Mouse (Mus musculus) retina, postnatal 7 days (tissue): ENCODE measurements around the gene Dus1l.
"Not testable (repeated sequence)": the region's sequence is repeated elsewhere in the genome, so short reads cannot be mapped to it uniquely, and the experiment has no call there.

Experiments used
- DNase-seq: peaks from one replicate; pipeline ENCODE4 v3.0.0-alpha.2; 2012; ENCODE audit warnings: low read depth, low spot score

Gene Dus1l

GRCm38 (mm10) chr11:120819556-120819955 is 23.4 kb upstream of the Dus1l start:
- DNase-seq = no peak

DNA sequence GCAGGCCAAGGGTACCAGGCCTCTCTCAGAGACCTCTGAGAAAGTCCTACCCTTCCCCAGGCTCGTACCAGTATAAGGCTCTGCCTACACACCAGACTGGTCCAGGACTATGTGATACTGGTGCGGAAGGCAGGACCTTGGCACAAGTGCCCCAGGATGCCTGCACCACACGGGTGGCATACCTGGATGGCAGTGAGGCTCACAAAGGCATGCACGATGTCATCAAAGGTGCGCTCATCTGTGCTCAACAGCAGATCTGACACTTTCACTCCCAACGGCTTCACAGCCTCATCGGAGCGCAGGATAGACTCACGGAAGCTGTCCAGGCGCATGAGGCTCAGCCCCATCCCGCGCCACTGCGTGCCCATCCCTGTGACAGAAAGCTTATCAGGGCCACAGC is 22.0 kb upstream of the Dus1l start:
- no peak for DNase-seq

DNA sequence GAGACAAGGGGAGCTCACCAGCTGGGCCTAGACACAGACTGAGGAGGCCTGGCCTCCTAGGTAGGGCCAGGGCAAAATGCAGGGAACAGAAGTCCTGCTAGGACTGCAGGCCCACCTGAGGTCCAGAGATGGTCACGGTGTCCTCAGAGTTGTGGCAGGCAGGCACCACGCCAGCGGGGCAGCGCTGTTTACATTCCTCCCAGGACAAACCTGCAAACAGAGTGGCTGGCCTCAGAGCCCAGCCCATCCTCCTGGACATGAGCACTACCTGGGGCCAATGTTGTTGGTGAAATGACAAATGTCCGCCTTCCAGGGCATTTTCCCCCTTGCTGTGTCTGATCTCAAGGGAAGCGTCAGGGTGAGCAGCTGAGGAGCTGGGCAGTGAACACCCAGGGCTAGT is 21.2 kb upstream of the Dus1l start:
- no peak for DNase-seq

- DNase-seq = no peak
These were observed 15.9 kb upstream of the Dus1l start for GRCm38 (mm10) chr11:120812068-120812467.

GRCm38 (mm10) chr11:120808010-120808409 is 11.8 kb upstream of the Dus1l start:
- no peak for DNase-seq

GRCm38 (mm10) chr11:120805375-120806298 is 9.4 kb upstream of the Dus1l start:
- no peak for DNase-seq

GRCm38 (mm10) chr11:120804769-120805168 is 8.6 kb upstream of the Dus1l start:
- no peak for DNase-seq

DNA sequence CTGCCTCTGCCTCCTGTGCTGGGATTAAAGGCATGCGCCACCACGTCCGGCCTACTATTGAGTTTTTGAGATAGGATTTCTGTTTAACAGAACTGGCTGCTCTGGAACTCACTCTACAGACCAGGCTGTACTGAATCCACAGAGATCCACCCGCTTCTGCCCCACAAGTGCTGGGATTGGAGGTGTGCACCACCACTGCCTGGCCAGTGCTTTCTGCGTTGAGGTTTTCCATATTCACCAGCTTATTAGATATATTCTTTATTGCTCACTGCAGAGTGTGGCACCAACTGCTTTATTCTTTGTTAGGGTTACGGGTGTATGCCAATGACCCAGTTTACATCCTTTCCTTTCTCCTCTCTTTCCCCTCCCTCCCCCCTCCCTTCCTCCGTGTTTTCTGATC is 8.1 kb upstream of the Dus1l start:
- no peak for DNase-seq

DNA sequence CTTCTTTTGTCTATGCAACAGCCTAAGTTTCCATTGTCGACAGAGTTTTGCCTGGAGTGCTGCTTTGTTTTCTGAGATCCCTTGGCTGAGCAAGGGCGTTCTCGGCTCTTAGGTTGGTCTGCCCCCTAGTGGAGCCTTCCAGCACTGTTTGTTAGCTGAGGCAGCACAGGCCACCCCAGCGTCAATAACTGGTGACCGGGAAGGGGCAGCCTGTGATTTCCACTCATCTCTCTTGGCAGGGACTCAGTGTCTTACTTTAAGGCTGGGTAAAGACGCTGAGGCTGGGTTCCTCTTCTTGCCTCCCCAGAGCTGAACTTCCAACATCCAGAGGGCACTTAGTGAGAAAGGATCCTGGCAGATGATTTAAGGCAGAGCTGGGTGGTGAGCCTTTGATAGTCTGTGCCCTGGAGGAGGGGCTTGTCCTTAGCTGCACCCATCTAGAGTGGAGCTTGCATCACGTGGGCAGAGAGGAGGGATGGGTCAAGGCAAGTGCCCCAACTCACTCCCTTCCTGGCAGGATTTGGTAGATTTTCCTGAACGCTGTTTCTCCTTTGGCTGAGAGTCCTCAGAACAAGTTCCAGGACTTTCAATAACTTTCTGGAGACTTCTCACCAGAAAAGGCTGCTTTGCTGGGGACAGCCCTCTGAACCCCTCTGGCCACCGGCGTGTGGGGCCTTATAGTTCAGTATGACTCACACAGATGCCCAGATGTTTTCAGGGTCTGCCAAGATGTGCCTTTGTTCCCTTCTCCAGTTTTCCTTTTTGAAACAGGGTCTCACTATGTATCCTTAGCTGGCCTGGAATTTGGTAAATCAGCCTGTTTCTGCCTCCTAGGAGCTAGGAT is 4.1 kb upstream of the Dus1l start:
- peak; percentile 80 for DNase-seq

GRCm38 (mm10) chr11:120799316-120799890 is 3.2 kb upstream of the Dus1l start:
- no peak for DNase-seq

DNA sequence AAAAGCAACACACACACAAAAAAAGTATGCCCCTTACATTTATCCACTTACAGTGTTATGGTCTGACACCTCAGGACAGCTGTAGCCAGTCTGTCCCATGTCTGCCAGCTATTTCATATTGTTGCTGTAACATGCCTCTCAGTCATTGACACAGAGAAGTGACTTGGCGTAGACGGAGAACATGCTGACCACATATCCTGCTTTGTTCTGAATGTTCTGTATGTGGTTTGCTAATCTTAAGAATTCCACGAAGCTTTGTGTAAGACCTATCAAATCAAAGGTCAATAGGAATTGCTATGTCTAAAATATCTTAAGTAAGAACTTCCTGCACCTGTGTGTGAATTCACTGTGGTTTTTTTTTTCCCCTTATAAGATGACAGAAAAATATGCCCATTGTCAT is 2.0 kb upstream of the Dus1l start:
- DNase-seq = no peak

GRCm38 (mm10) chr11:120796614-120796946 is 377 bp upstream of the Dus1l start:
- DNase-seq = no peak

DNA sequence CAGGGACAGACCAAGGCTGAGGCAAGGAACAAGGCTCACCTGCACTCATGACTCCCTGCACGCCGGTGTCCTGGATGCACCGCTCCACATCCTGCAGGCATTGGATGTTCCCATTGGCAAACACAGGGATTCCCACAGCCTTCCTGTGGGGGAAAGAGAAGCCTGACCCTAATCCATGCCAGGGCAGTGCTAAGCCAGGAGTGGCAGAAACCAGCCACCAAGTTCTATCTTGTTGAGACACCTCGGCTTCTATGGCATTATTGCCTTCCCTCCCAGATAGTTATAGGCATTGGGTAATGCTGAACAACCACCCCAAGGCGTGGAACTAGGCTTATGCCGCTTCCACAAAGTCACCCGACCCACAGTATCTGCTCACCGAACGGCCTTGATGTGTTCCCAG is 3.6 kb downstream of the Dus1l start:
- DNase-seq = no peak

GRCm38 (mm10) chr11:120789810-120790209 is 6.4 kb downstream of the Dus1l start:
- no peak for DNase-seq

- no peak for DNase-seq
These were observed 6.8 kb downstream of the Dus1l start for GRCm38 (mm10) chr11:120789355-120789754.

GRCm38 (mm10) chr11:120788460-120788859 is 7.7 kb downstream of the Dus1l start:
- not testable (repeated sequence) for DNase-seq

- DNase-seq = no peak
These were observed 11.1 kb downstream of the Dus1l start for GRCm38 (mm10) chr11:120785145-120785544.

DNA sequence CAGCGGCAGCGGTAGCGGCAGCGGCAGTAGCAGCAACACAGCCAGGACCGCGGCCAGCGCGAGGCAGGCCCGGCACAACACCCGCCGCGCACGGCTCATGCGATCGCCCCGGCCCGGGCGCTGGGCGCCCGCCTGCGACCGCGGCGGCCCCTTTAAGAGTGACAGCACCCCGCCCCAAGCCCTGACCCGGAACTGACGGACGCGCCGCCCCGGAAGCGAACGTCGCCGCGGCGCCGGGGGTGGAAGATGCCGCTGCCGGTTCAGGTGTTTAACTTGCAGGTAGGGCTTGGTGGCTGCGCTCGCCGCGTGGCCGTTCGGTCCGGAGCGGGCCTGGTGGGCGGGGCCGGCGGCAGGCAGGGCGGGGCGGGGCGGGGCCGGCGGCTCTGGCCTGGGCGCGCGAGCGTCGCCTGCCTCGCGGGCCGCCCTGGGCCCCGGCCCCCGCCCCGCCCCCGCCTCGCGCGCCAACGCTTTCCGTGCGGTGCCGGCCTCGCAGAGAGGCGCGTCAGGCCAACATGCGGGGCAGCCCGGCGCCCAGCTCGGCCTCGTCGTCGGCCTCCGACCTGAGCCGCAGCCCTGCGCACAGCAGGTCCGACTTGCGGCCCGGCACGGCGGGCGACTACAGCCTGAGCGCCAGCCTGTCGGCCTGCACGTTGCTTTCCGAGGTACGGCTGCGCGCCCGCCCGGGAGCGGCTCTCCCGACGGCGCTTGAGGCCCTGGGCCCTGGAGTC is 12.0 kb downstream of the Dus1l start, which contains the start of the genes Rfng and Gps1:
TSS of gene Rfng (minus strand) at position 144 of the 728 bp plus-strand sequence.
TSS of gene Gps1 (plus strand) at position 209 of the 728 bp plus-strand sequence.
- DNase-seq = peak; percentile 71

DNA sequence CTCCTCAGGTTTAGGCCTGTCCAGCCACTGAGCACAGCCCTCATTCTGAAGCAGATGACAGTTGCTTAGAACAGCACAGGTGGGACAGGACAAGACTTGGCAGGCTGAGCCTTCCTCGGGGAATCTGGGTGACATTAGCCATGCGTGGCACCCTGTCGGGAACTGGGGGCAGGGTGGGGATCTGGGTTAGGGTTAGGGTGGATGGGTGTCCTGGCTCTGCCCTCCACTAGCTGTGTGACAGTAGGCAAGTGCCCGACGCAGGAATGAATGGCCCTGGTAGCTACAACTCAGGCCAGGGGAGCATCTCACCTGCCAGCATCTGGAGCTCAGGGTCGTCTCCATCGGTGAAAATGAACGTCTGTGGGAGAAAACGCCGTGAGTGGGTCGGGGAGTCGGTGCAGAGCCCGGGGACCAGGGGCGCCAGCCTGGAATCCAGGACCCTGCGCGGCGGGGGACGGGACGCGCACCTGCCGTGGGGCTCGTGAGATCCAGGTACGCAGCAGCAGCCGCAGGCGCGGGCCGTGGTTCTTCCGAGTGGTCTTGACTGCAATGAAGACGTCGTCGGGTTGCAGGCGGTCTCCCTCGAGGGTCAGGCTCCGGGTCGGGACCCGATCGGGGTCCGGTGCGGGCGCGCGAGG is 12.7 kb downstream of the Dus1l start:
- no peak for DNase-seq

- not testable (repeated sequence) for DNase-seq
These were observed 14.8 kb downstream of the Dus1l start for GRCm38 (mm10) chr11:120781361-120781760.

DNA sequence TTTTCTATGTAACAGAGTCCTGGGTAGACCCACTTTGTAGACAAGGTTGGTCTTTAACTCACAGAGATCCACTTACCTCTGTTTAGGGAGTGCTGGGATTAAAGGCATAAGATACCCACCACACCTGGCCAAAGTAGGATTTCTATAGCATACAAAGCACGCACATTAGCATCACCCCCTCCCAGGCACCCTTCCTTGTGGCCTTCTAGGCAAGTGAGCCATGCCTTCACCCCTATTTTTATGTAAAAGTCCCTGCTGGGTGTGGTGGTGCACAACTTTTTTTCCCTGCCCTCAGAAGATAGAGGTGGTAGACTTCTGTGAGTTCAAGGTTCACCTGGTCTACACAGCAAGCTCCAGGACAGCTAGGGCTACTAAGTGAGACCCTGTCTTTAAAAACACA is 16.3 kb downstream of the Dus1l start:
- no peak for DNase-seq
